Mouse (Mus musculus): ENCODE measurements at regions not wholly inside any gene's neighbourhood (a gene's known extent, or its start where the extent isn't known, plus 50 kb on each side); places are given as distances from the start of the nearest gene placed in this dataset.

- Histone ChIP-seq H3K4me1 (ENCODE audit: control insufficient read depth, insufficient read depth, low read length) (no peaks in the 10 kb centered on the region), H3K79me2 (replicated peaks; ENCODE audit: control insufficient read depth, insufficient read depth, low read length) (no peaks in the 10 kb centered on the region), H3K27me3 (ENCODE audit: control insufficient read depth, insufficient read depth, low read length) (no peaks in the 10 kb centered on the region), H3K27ac (no peak overlapping the region), H3K9ac (ENCODE audit: low read depth, low read length) (no peak overlapping the region), H3K4me3 (no peak overlapping the region), H3K36me3 (ENCODE audit: control insufficient read depth, insufficient read depth, low read length) (no peaks in the 10 kb centered on the region)
- intact Hi-C loops (cut with DNase I): no loop called here
- no peak for DNase-seq
- WGBS: 81% methylated on average over 15 of the region's 15 CpGs
- TF ChIP-seq CTCF (IDR thresholded peaks at IDR 0.05) (no peak), POLR2A (IDR thresholded peaks at IDR 0.05; ENCODE audit: insufficient read depth, low read depth, low read length) (no peak), EP300 (IDR thresholded peaks at IDR 0.05; ENCODE audit: insufficient read depth, low read depth, low read length) (no peak)
Measured at GRCm38 (mm10) chr14:103441454-103442065, 71.6 kb upstream of the Scel start.

GRCm38 (mm10) chr14:103440243-103440642, 72.9 kb upstream of the Scel start:
- Histone ChIP-seq H3K36me3 (ENCODE audit: control insufficient read depth, insufficient read depth, low read length) (no peaks in the 10 kb centered on the region), H3K27me3 (ENCODE audit: control insufficient read depth, insufficient read depth, low read length) (no peaks in the 10 kb centered on the region), H3K79me2 (replicated peaks; ENCODE audit: control insufficient read depth, insufficient read depth, low read length) (no peaks in the 10 kb centered on the region), H3K27ac (no peak overlapping the region), H3K9ac (ENCODE audit: low read depth, low read length) (no peak overlapping the region), H3K4me3 (no peak overlapping the region), H3K4me1 (ENCODE audit: control insufficient read depth, insufficient read depth, low read length) (no peaks in the 10 kb centered on the region)
- intact Hi-C loops (cut with DNase I): no loop called here
- DNase-seq: no peak
- 80% methylated on average over 8 of the region's 8 CpGs for WGBS
- no peak for TF ChIP-seq EP300 (IDR thresholded peaks at IDR 0.05; ENCODE audit: insufficient read depth, low read depth, low read length)
- TF ChIP-seq POLR2A (IDR thresholded peaks at IDR 0.05; ENCODE audit: insufficient read depth, low read depth, low read length): no peak
- no peak for TF ChIP-seq CTCF (IDR thresholded peaks at IDR 0.05)

- intact Hi-C loops (cut with DNase I): no loop called here
- Histone ChIP-seq H3K4me3 (no peak overlapping the region), H3K4me1 (ENCODE audit: control insufficient read depth, insufficient read depth, low read length) (no peaks in the 10 kb centered on the region), H3K79me2 (replicated peaks; ENCODE audit: control insufficient read depth, insufficient read depth, low read length) (no peaks in the 10 kb centered on the region), H3K27ac (no peak overlapping the region), H3K27me3 (ENCODE audit: control insufficient read depth, insufficient read depth, low read length) (no peaks in the 10 kb centered on the region), H3K9ac (ENCODE audit: low read depth, low read length) (no peak overlapping the region), H3K36me3 (ENCODE audit: control insufficient read depth, insufficient read depth, low read length) (no peaks in the 10 kb centered on the region)
- 50% methylated on average over 4 of the region's 4 CpGs for WGBS
- TF ChIP-seq CTCF (IDR thresholded peaks at IDR 0.05) (no peak), POLR2A (IDR thresholded peaks at IDR 0.05; ENCODE audit: insufficient read depth, low read depth, low read length) (no peak), EP300 (IDR thresholded peaks at IDR 0.05; ENCODE audit: insufficient read depth, low read depth, low read length) (no peak)
- DNase-seq: peak in 1 of 2 experiments; percentile 18
Measured at GRCm38 (mm10) chr14:103434218-103434617, 78.9 kb upstream of the Scel start.

- 86% methylated on average over 3 of the region's 3 CpGs for WGBS
- H3K4me3 ChIP-seq: no peak overlapping the region
- no peaks in the 10 kb centered on the region for H3K4me1 ChIP-seq (ENCODE audit: control insufficient read depth, insufficient read depth, low read length)
- intact Hi-C loops (cut with DNase I): no loop called here
- H3K27ac ChIP-seq: no peak overlapping the region
- TF ChIP-seq POLR2A (IDR thresholded peaks at IDR 0.05; ENCODE audit: insufficient read depth, low read depth, low read length): no peak
- no peak for TF ChIP-seq EP300 (IDR thresholded peaks at IDR 0.05; ENCODE audit: insufficient read depth, low read depth, low read length)
- TF ChIP-seq CTCF (IDR thresholded peaks at IDR 0.05): no peak
- H3K27me3 ChIP-seq (ENCODE audit: control insufficient read depth, insufficient read depth, low read length): no peaks in the 10 kb centered on the region
- no peaks in the 10 kb centered on the region for H3K79me2 ChIP-seq (replicated peaks; ENCODE audit: control insufficient read depth, insufficient read depth, low read length)
- no peak for DNase-seq
- no peak overlapping the region for H3K9ac ChIP-seq (ENCODE audit: low read depth, low read length)
- H3K36me3 ChIP-seq (ENCODE audit: control insufficient read depth, insufficient read depth, low read length): no peaks in the 10 kb centered on the region
Measured at GRCm38 (mm10) chr14:103433106-103433505, 80.0 kb upstream of the Scel start.

- Histone ChIP-seq H3K9ac (ENCODE audit: low read depth, low read length) (no peak overlapping the region), H3K4me3 (no peak overlapping the region), H3K36me3 (ENCODE audit: control insufficient read depth, insufficient read depth, low read length) (no peaks in the 10 kb centered on the region), H3K4me1 (ENCODE audit: control insufficient read depth, insufficient read depth, low read length) (no peaks in the 10 kb centered on the region), H3K27ac (no peak overlapping the region), H3K27me3 (ENCODE audit: control insufficient read depth, insufficient read depth, low read length) (no peaks in the 10 kb centered on the region), H3K79me2 (replicated peaks; ENCODE audit: control insufficient read depth, insufficient read depth, low read length) (no peaks in the 10 kb centered on the region)
- no peak for TF ChIP-seq CTCF (IDR thresholded peaks at IDR 0.05)
- TF ChIP-seq POLR2A (IDR thresholded peaks at IDR 0.05; ENCODE audit: insufficient read depth, low read depth, low read length): no peak
- TF ChIP-seq EP300 (IDR thresholded peaks at IDR 0.05; ENCODE audit: insufficient read depth, low read depth, low read length): no peak
- WGBS: 91% methylated on average over 2 of the region's 2 CpGs
- no peak for DNase-seq
- intact Hi-C loops (cut with DNase I): no loop called here
Measured at GRCm38 (mm10) chr14:103427873-103428272, 81.3 kb upstream of the Mycbp2 start.

- no peaks in the 10 kb centered on the region for H3K27me3 ChIP-seq (ENCODE audit: control insufficient read depth, insufficient read depth, low read length)
- H3K9ac ChIP-seq (ENCODE audit: low read depth, low read length): no peak overlapping the region
- WGBS: 73% methylated on average over 10 of the region's 10 CpGs
- no peak overlapping the region for H3K4me3 ChIP-seq
- H3K79me2 ChIP-seq (replicated peaks; ENCODE audit: control insufficient read depth, insufficient read depth, low read length): no peaks in the 10 kb centered on the region
- DNase-seq: peak; percentile 22 to 24
- H3K4me1 ChIP-seq (ENCODE audit: control insufficient read depth, insufficient read depth, low read length): no peaks in the 10 kb centered on the region
- TF ChIP-seq EP300 (IDR thresholded peaks at IDR 0.05; ENCODE audit: insufficient read depth, low read depth, low read length) (no peak), CTCF (IDR thresholded peaks at IDR 0.05) (no peak), POLR2A (IDR thresholded peaks at IDR 0.05; ENCODE audit: insufficient read depth, low read depth, low read length) (no peak)
- intact Hi-C loops (cut with DNase I): no loop called here
- no peaks in the 10 kb centered on the region for H3K36me3 ChIP-seq (ENCODE audit: control insufficient read depth, insufficient read depth, low read length)
- no peak overlapping the region; the same call in 1 of the 2 replicates for H3K27ac ChIP-seq
Measured at GRCm38 (mm10) chr14:103421305-103421822, 74.8 kb upstream of the Mycbp2 start.
